Mouse (Mus musculus): ENCODE data around the gene Trim47. TPM values are rescaled to one million over a fixed set of nuclear protein-coding genes. Genes with fewer than 3 reads are reported as not detected.

Gene Trim47
- polyA plus RNA-seq, 1 experiment from 2014 or later: 76.1 TPM

DNA sequence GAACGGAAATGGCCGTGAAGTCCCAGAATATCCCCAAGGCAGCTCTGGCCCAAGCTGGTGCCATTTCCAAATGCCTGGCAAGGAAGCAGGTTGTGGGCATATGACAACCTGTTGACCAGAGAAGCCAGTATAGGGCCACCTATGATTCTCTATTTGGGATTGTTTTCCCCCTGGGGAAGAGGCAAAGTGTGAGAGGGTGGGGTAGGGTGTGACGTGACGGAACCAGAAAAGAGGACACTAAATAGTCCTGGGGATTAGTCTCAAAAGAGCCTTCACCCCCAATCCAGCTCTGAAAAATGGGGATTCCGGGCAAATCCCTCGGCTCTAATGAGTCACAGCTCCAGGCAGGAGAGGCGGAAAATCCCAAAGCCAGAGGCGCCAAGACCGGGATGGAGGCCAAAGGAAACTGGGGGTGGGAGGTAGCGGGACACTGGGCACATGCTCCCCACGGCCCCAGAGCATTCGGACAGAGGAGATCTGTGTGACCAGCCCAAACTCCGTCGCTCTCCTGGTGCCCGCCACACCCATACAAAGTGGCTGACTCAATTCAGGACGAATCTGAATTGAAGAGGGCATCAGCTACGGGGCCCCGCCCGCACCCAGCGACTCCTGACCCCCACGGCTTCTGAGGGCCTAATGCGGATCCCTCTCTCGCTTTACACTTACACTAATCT lies 18.4 kb downstream of the Trim47 start:
- ATAC-seq (no peak), DNase-seq (ENCODE audit: low read depth, low spot score) (no peak)
- POLR2A ChIA-PET: interaction anchor here (0.6 to 2.4 kb wide), 7 partner anchors 9 to 86 kb away, joined by 3 to 13 read pairs (median 5); no protein-coding TSS in a partner anchor
- CTCF ChIA-PET: interaction anchor here (1.1 to 1.3 kb wide), 2 partner anchors 18 to 21 kb away, joined by 3 read pairs; partner anchors contain the start of gene Wbp2
- no peak for TF ChIP-seq CTCF (IDR thresholded peaks at IDR 0.05)
- no peaks in the 10 kb centered on the region for H3K27me3 ChIP-seq
- in situ Hi-C loops (cut with MboI; ENCODE audit: low pct_unique_long_range_greater_than_20kb): no loop called here

DNA sequence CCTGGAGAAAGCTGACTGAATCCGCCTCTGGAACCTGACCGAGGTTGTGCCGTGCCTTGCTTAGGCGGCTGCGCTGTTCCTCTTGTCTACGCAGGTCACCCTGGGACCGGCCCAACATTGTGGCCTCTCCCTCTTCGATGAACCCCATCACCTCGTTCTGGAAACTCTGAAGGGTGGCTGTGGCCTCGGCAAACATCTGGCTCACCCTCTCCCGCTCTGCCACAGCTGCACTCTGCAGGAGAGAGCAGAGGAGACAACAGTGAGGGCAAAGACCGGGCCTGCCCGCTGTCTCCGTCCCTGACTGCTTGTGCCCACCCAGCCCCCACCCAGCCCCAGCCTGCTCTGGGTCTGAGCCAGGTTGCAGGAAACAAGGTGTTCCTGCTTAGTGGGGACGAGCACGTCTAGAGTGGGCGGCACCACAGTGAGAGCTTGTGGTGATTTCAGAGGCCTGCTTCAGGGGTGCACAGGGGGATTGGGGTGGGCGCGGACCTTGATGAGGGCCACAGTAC lies 19.2 kb downstream of the Trim47 start:
- ATAC-seq: no peak
- no peaks in the 10 kb centered on the region for H3K27me3 ChIP-seq
- in situ Hi-C loops (cut with MboI; ENCODE audit: low pct_unique_long_range_greater_than_20kb): no loop called here
- TF ChIP-seq CTCF (IDR thresholded peaks at IDR 0.05): no peak
- ChIA-PET POLR2A (interaction anchor here (1.0 to 2.4 kb wide), 4 partner anchors 8 to 21 kb away, joined by 3 to 13 read pairs (median 8); no protein-coding TSS in a partner anchor), CTCF (interaction anchor here (1.0 to 2.0 kb wide), 3 partner anchors 10 to 19 kb away, joined by 3 to 8 read pairs (median 4); no protein-coding TSS in a partner anchor)
- no peak for DNase-seq (ENCODE audit: low read depth, low spot score)

DNA sequence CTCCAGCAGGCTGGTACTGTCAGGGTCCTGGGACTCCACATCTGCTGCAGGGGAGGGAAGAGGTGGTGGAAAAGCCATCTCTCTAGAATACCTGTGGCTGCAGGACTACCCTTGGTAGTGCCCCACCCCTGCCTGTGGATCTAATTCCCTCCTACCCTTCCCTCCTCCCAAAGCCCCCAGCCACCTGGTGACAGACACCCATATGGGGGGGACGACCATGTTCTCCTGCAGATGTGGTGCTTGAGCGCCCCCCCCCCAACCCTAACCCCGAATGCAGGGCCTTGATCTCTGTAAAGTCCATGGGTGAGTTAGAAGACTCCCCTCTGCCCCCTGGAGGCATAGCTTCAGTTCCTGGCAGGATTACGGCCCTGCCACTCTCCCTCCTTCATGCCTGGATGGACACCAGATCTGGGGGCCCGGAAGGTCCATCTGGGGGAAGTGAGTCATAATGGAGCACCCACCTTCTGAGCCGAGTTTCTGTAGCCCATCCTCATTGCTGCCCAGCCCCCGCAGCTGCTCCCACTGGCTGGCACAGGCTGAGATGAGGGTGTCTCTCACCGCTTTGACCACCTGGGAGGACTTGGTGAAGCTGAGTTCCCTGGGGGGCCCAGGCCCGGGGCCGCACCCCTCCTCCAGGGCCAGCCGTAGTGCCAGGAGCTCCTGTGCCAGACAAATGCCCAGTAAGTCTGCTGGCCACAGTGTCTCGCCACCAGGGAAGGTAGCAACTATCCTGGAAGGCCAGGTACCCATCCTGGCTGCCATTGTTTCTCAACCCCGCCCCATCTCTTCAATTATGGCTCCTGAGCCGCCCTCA lies 19.8 kb downstream of the Trim47 start:
- CTCF ChIA-PET: interaction anchor here (1.0 to 2.0 kb wide), 3 partner anchors 9 to 18 kb away, joined by 3 to 8 read pairs (median 4); no protein-coding TSS in a partner anchor
- TF ChIP-seq CTCF (IDR thresholded peaks at IDR 0.05): no peak
- ATAC-seq: no peak

DNA sequence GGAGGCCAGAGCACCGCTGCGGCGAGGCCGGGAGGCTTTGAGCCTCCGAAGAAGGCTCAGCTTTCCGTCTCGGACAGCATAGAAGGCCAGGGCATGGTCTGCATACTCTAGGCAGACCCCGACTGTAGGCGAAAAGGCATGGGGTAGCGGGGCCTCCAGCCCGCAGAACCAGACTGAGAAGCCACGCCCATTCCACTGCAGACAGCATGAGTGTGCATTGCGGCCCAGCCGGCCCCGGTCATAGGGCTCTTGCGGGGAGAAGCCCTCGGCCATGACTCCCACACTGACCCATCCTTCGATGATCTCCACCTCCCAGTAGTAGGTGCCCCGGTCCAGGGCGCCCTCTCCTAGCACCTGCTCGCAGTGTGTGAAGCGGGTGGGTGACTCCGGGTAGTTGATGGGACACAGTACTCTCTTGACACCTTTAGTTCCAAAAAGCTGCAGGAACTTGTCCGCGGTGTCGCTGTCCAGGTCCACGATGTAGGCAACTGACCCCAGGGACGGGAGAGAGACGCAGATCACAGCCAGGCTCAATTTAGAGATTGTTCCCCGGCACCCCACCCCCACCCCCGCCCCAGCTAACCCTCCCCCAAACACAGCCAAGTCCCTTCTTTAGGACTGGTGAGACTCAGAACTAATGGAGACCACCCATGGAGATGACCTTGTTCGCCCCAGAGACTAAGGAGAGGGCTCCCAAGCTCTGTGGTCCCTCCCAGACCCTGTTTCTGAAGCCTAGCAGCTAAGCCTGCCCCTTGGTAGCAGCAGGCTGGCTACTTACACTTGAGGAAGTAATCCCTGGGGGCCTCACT lies 20.7 kb downstream of the Trim47 start:
- ATAC-seq: no peak
- in situ Hi-C loops (cut with MboI; ENCODE audit: low pct_unique_long_range_greater_than_20kb): no loop called here
- ChIA-PET POLR2A (interaction anchor here (2.4 kb wide), 1 partner anchor 8 kb away, joined by 13 read pairs; no protein-coding TSS in a partner anchor), CTCF (interaction anchor here (1.5 to 2.0 kb wide), 2 partner anchors 8 to 15 kb away, joined by 4 to 8 read pairs; no protein-coding TSS in a partner anchor)
- TF ChIP-seq CTCF (IDR thresholded peaks at IDR 0.05): no peak
- DNase-seq (ENCODE audit: low read depth, low spot score): no peak
- H3K27me3 ChIP-seq: no peaks in the 10 kb centered on the region

More for the DNA sequence above, 19.8 kb downstream of the Trim47 start:
- POLR2A ChIA-PET: interaction anchor here (0.6 to 2.4 kb wide), 3 partner anchors 9 to 145 kb away, joined by 3 to 13 read pairs (median 4); no protein-coding TSS in a partner anchor
- in situ Hi-C loops (cut with MboI; ENCODE audit: low pct_unique_long_range_greater_than_20kb): no loop called here
- no peaks in the 10 kb centered on the region for H3K27me3 ChIP-seq
- no peak for DNase-seq (ENCODE audit: low read depth, low spot score)

DNA sequence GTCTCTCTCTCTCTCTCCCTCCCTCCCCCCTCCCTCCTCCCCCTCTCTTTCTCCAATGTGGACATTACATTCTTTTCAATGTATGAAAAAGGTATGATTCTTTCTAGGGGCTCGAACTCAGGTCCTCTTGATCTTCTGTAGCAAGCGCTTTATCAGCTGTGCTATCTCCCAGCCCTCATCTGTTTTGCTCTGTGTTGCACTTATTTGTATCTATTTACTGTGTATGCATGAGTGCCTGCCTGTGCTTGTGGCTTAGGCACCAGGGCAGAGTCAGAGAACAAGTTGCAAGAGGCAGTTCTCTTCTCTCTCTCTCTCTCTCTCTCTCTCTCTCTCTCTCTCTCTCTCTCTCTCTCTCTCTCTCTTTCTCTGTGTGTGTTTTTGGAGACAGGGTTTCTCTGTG lies 21.9 kb downstream of the Trim47 start:
- in situ Hi-C loops (cut with MboI; ENCODE audit: low pct_unique_long_range_greater_than_20kb): no loop called here
- no peak for DNase-seq (ENCODE audit: low read depth, low spot score)
- no peak for ATAC-seq
- ChIA-PET POLR2A (interaction anchor here (0.5 to 1.4 kb wide), 4 partner anchors 17 to 120 kb away, joined by 3 to 6 read pairs (median 4); no protein-coding TSS in a partner anchor), CTCF (interaction anchor here (1.0 to 1.5 kb wide), 2 partner anchors 13 to 14 kb away, joined by 3 to 4 read pairs; no protein-coding TSS in a partner anchor)
- TF ChIP-seq CTCF (IDR thresholded peaks at IDR 0.05): no peak
- no peaks in the 10 kb centered on the region for H3K27me3 ChIP-seq

DNA sequence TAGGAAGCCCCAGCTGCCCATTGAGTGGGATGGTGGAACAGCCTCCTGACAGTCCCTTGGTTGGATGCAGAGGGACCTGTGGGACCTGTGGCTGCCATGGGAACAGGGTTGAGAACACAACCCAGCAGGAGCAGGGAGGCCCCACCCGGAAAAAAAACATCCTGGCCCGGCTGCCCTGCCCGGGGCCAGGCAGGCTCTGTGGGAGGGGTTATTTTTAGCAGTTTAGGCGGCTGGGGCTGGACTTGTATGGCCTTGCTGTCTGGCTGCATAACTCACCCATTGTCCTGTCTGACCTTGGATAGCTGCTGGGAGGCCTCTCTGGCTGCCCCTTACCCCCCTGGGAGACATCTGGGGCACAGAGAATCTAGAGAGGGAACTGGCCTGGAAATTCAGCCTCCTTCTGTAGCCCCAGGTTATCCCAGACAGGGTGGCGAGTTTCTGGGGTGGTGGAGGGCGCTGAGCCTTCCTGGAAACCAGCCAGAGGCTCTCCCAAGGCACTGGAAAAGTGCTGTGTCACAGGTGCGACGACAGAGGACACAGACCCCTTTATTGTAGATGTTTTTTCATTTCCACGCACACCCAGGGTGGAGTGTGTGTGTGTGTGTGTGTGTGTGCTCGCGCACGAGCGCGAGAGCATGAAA lies 22.9 kb downstream of the Trim47 start:
- no peak for TF ChIP-seq CTCF (IDR thresholded peaks at IDR 0.05)
- no peaks in the 10 kb centered on the region for H3K27me3 ChIP-seq
- in situ Hi-C loops (cut with MboI; ENCODE audit: low pct_unique_long_range_greater_than_20kb): no loop called here
- CTCF ChIA-PET: interaction anchor here (1.0 kb wide), 2 partner anchors 12 to 14 kb away, joined by 3 read pairs; no protein-coding TSS in a partner anchor
- POLR2A ChIA-PET: interaction anchor here (1.1 to 1.4 kb wide), 2 partner anchors 16 to 26 kb away, joined by 3 to 6 read pairs; no protein-coding TSS in a partner anchor
- DNase-seq (ENCODE audit: low read depth, low spot score): no peak
- ATAC-seq: peak; percentile 44

DNA sequence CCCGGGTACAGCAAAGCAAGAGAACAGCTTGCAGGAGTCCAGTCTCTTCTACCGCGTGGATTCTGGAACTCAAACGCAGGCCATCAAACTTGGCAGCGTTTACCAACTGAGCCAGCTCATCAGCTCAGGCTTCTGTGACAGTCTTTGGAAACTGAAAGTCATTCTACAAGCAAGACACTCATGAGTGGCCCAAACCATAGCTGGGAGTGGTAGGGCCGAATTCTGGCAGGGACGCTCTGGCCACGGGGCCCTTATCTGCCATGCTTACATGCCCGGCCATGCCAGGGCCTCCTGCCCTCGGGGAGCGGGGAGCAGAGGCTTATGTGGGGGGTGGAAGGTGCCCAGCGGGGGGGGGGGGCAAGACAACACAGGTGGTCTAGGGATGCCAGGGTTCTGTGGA lies 23.4 kb downstream of the Trim47 start:
- in situ Hi-C loops (cut with MboI; ENCODE audit: low pct_unique_long_range_greater_than_20kb): no loop called here
- ChIA-PET POLR2A (no interaction called here), CTCF (interaction anchor here (1.0 kb wide), 1 partner anchor 12 kb away, joined by 3 read pairs; no protein-coding TSS in a partner anchor)
- ATAC-seq (no peak), DNase-seq (ENCODE audit: low read depth, low spot score) (no peak)
- no peaks in the 10 kb centered on the region for H3K27me3 ChIP-seq
- TF ChIP-seq CTCF (IDR thresholded peaks at IDR 0.05): no peak

DNA sequence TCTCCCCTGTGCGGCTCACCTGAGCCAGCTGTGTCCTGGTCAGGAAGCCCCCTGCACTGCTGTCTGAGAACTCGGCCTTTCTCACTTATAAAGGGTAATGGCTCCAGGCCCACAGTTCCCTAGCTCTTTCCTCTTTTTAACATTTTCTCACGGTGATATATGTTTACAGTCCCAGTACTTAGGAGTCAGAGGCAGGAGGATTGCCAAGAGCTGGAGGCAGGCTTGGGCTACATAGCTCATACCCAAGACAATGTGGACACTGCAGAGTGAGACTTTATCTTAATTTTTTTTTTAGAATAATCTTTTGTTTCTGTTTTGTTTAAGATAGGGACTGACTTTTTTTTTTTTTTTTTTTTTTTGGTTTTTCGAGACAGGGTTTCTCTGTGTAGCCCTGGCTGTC lies 24.5 kb downstream of the Trim47 start:
- ATAC-seq: no peak
- no peaks in the 10 kb centered on the region for H3K27me3 ChIP-seq
- POLR2A ChIA-PET: interaction anchor here (0.7 to 0.8 kb wide), 4 partner anchors 15 to 491 kb away, joined by 3 to 4 read pairs (median 3); no protein-coding TSS in a partner anchor
- DNase-seq (ENCODE audit: low read depth, low spot score): no peak
- no peak for TF ChIP-seq CTCF (IDR thresholded peaks at IDR 0.05)
- CTCF ChIA-PET: interaction anchor here (1.2 to 2.0 kb wide), 3 partner anchors 9 to 33 kb away, joined by 3 to 7 read pairs (median 4); partner anchors contain the start of gene Trim65
- in situ Hi-C loops (cut with MboI; ENCODE audit: low pct_unique_long_range_greater_than_20kb): no loop called here

DNA sequence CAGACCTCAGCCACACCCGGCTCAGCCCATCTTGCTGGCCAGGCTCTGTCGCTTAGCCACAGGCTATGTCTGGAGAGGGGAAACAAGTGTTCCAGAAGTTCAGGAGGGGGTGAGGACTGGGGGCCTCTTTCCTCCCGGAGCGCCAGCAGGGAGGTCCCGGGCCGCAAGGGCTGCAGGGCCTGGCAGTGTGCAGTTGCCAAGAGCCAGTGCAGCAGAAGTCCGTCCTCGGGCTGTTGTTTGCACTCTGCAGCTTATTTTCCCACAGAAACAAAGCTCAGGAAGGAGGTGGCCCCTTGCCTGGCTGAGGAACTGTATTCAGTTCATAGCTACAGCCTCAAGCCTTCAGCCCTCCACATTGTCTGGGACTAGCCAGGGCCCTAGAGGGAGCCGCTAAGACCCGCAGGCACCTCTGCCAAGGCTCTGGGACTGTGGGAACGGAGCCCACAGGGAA lies 25.1 kb downstream of the Trim47 start:
- ChIA-PET POLR2A (interaction anchor here (0.7 to 1.4 kb wide), 4 partner anchors 15 to 490 kb away, joined by 3 read pairs; no protein-coding TSS in a partner anchor), CTCF (interaction anchor here (0.8 to 2.0 kb wide), 4 partner anchors 8 to 33 kb away, joined by 3 to 7 read pairs (median 4); partner anchors contain the start of gene Trim65)
- H3K27me3 ChIP-seq: no peaks in the 10 kb centered on the region
- no peak for DNase-seq (ENCODE audit: low read depth, low spot score)
- no peak for TF ChIP-seq CTCF (IDR thresholded peaks at IDR 0.05)
- in situ Hi-C loops (cut with MboI; ENCODE audit: low pct_unique_long_range_greater_than_20kb): no loop called here
- ATAC-seq: no peak

Measured in Patski (cell line).